Mouse (Mus musculus): ENCODE measurements at regions not wholly inside any gene's neighbourhood (a gene's known extent, or its start where the extent isn't known, plus 50 kb on each side); places are given as distances from the start of the nearest gene placed in this dataset.

DNA sequence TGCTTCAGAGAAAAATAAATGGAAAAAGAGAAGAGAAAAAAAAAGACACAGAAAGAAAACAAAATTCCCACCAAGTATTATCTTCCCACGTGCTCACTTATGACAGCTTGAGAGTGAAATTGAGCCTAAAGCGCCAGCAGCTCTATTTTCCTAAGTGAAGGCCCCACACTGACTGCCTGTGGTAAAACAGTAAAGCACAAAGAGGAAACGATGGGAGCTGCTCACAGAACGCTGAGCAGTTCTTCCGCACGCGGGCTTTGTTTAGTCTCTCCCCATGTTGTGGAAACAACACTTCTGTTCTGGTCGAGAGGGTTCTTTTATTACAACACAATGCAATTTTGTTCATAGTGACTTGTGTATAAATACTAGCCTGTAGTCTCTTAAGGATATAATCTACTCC, 465.5 kb downstream of the Psat1 start:
- no peaks in the 10 kb centered on the region for H3K36me3 ChIP-seq (ENCODE audit: control insufficient read depth, insufficient read depth)
- 57% methylated on average over 8 of the region's 8 CpGs for WGBS
- no peak overlapping the region for H3K4me2 ChIP-seq (ENCODE audit: low read depth, low read length)
- H3K4me3 ChIP-seq (ENCODE audit: low read length): no peak overlapping the region
- no peak overlapping the region for H3K9ac ChIP-seq (ENCODE audit: low read length)
- no peaks in the 10 kb centered on the region for H3K27me3 ChIP-seq (ENCODE audit: control insufficient read depth, insufficient read depth, low read length)
- ATAC-seq (replicated peaks; ENCODE audit: extremely low read depth, insufficient read depth, low FRiP score): no peak
- no peaks in the 10 kb centered on the region for H3K9me3 ChIP-seq (replicated peaks; ENCODE audit: control insufficient read depth, low read length)
- H3K4me1 ChIP-seq (ENCODE audit: control insufficient read depth, insufficient read depth, low read length): no peaks in the 10 kb centered on the region
- H3K27ac ChIP-seq (ENCODE audit: low read length): no peak overlapping the region

DNA sequence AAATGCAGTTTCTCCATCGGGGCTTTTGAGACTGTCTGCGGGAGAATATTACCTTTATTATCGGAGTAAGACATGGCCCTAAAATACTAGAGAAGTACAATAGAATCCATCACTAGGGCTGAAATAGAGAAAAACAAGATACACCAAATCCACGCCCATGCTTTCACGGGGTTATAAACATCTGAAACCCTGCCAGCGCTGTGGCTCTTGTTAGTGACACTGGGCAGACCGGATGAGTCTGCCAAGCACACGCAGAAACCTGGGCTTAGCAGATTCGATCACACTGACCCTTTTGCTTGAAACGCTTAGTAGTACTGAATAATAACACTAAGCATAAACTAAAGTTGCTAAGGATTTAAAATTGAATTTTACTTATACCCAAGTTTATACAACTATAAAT, 477.6 kb downstream of the Psat1 start:
- Histone ChIP-seq H3K36me3 (ENCODE audit: control insufficient read depth, insufficient read depth) (no peaks in the 10 kb centered on the region), H3K4me2 (ENCODE audit: low read depth, low read length) (no peak overlapping the region), H3K9me3 (replicated peaks; ENCODE audit: control insufficient read depth, low read length) (no peaks in the 10 kb centered on the region), H3K27ac (ENCODE audit: low read length) (no peak overlapping the region), H3K4me1 (ENCODE audit: control insufficient read depth, insufficient read depth, low read length) (no peaks in the 10 kb centered on the region), H3K9ac (ENCODE audit: low read length) (no peak overlapping the region), H3K27me3 (ENCODE audit: control insufficient read depth, insufficient read depth, low read length) (no peaks in the 10 kb centered on the region), H3K4me3 (ENCODE audit: low read length) (no peak overlapping the region)
- WGBS: 79% methylated on average over 10 of the region's 10 CpGs
- no peak for ATAC-seq (replicated peaks; ENCODE audit: extremely low read depth, insufficient read depth, low FRiP score)

DNA sequence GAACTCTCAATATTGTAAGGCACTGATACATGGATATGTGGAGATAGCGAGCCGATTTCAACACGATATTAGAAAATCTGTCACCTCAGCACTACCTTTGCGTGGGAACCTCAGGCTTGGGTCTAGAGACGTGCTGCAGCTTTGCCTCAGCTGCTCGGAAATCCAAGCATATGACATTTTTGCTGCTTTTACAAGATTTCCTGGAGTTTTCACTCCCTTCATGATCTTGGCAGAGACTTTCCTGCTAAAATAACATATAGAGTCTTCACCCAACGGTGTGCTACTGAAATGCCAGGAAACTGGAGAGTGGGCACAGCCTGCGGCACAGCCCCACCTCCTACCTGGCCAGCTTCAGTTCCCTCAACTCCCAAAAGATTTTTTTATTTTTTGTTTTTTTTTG, 480.4 kb downstream of the Psat1 start:
- H3K9ac ChIP-seq (ENCODE audit: low read length): no peak overlapping the region
- no peaks in the 10 kb centered on the region for H3K27me3 ChIP-seq (ENCODE audit: control insufficient read depth, insufficient read depth, low read length)
- 81% methylated on average over 8 of the region's 8 CpGs for WGBS
- H3K4me2 ChIP-seq (ENCODE audit: low read depth, low read length): no peak overlapping the region
- no peaks in the 10 kb centered on the region for H3K4me1 ChIP-seq (ENCODE audit: control insufficient read depth, insufficient read depth, low read length)
- no peak overlapping the region for H3K27ac ChIP-seq (ENCODE audit: low read length)
- no peak for ATAC-seq (replicated peaks; ENCODE audit: extremely low read depth, insufficient read depth, low FRiP score)
- H3K9me3 ChIP-seq (replicated peaks; ENCODE audit: control insufficient read depth, low read length): no peaks in the 10 kb centered on the region
- no peak overlapping the region for H3K4me3 ChIP-seq (ENCODE audit: low read length)
- no peaks in the 10 kb centered on the region for H3K36me3 ChIP-seq (ENCODE audit: control insufficient read depth, insufficient read depth)

DNA sequence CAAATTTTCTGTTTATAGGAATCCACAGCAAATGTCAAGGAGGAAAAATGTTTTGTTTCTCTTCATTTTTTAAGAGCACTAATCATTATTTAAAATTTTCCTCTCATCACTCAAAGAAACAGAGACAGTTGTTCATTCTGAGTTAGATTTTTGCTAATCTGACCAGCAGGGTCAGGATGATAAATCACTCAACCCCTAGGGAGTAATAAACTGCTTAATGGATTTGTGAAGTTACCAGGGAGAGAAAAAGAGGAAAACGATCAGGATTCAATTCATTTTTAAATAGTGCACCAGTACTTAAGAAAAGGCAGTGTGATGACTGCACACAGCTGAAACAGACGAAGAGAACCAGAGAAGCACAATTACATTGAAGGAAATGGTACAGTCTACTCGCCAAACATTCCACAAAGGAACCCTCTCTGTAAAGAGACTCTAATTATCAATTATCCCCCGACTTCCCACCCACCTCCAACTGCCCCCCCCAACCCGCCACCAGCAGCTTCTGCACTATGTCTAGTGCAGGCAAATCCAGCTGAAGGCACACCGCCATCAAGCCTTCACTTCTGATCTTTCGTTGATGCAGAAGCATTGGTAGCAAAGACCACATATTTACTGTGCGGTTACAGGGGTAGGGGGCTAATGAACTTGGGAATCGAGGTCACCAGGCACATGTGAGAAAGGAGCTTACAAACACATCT, 481.9 kb downstream of the Psat1 start:
- Histone ChIP-seq H3K36me3 (ENCODE audit: control insufficient read depth, insufficient read depth) (no peaks in the 10 kb centered on the region), H3K9ac (ENCODE audit: low read length) (no peak overlapping the region), H3K27ac (ENCODE audit: low read length) (no peak overlapping the region), H3K4me2 (ENCODE audit: low read depth, low read length) (no peak overlapping the region), H3K9me3 (replicated peaks; ENCODE audit: control insufficient read depth, low read length) (no peaks in the 10 kb centered on the region), H3K27me3 (ENCODE audit: control insufficient read depth, insufficient read depth, low read length) (no peaks in the 10 kb centered on the region), H3K4me3 (ENCODE audit: low read length) (no peak overlapping the region), H3K4me1 (ENCODE audit: control insufficient read depth, insufficient read depth, low read length) (no peaks in the 10 kb centered on the region)
- 55% methylated on average over 9 of the region's 9 CpGs for WGBS
- ATAC-seq (replicated peaks; ENCODE audit: extremely low read depth, insufficient read depth, low FRiP score): no peak

DNA sequence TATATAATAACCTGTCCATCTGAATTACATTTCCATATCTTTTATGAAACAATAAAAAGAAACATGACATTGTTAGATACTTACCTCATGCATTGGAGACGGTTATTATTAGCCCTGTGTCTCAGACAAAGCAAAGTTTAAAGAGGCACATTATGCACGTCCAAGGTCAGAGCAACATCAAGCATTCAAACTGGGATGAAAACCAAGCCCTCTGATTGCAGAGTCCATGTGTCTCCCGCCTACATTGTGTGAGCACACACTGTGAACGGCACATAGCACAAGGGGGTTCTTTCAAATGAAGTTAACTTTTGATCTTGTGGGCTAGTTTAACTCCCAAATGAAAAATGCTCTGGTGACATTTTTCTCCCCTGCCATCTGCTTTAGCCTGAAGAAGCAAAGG, 489.3 kb downstream of the Psat1 start:
- Histone ChIP-seq H3K27ac (ENCODE audit: low read length) (no peak overlapping the region), H3K27me3 (ENCODE audit: control insufficient read depth, insufficient read depth, low read length) (no peaks in the 10 kb centered on the region), H3K4me3 (ENCODE audit: low read length) (no peak overlapping the region), H3K36me3 (ENCODE audit: control insufficient read depth, insufficient read depth) (no peaks in the 10 kb centered on the region), H3K9me3 (replicated peaks; ENCODE audit: control insufficient read depth, low read length) (no peaks in the 10 kb centered on the region), H3K9ac (ENCODE audit: low read length) (no peak overlapping the region), H3K4me2 (ENCODE audit: low read depth, low read length) (no peak overlapping the region), H3K4me1 (ENCODE audit: control insufficient read depth, insufficient read depth, low read length) (peaks cover 7% of the 10 kb centered on the region; the same call in 1 of the 2 replicates)
- WGBS: 46% methylated on average over 4 of the region's 4 CpGs
- no peak; the same call in 1 of the 2 replicates for ATAC-seq (replicated peaks; ENCODE audit: extremely low read depth, insufficient read depth, low FRiP score)

DNA sequence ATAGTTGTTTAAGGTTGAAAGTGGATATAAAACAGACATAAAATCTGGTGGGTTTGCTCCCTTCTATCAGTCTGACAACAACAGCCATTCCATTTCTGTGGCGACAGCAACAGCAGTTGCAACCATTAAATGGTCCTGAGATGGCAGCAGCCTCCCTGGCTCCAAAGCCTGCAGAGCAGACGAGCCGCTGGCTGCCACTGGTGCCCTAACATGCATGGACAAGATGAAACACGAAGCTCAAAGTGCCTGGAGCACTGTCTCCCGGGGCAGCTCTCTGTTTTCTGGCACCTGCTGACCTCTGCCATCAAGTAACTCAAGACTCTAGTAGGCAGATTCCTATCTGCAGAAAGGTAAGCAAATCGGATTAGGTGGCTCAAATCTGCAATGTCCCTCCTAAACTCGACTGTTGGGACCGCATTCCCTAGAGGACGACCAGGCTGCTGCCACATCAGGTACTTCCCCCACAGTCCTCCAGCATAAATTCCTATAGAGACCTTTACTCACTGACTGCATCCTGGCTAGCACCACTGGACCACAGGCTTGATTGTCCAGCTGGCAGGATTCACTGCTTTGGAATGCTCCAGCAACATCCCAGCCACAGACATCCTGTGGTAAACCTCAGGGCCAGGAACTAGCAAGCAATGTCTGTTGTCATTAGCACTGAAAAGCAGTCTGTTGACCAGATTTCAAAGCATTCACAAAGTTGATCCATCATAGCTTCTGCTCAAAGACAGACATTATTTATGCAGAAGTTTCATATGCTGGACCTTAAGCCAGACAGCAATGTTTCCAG, 490.0 kb downstream of the Psat1 start:
- ATAC-seq (replicated peaks; ENCODE audit: extremely low read depth, insufficient read depth, low FRiP score): no peak
- Histone ChIP-seq H3K27me3 (ENCODE audit: control insufficient read depth, insufficient read depth, low read length) (no peaks in the 10 kb centered on the region), H3K9ac (ENCODE audit: low read length) (no peak overlapping the region), H3K4me2 (ENCODE audit: low read depth, low read length) (no peak overlapping the region), H3K27ac (ENCODE audit: low read length) (no peak overlapping the region), H3K9me3 (replicated peaks; ENCODE audit: control insufficient read depth, low read length) (no peaks in the 10 kb centered on the region), H3K4me3 (ENCODE audit: low read length) (no peak overlapping the region), H3K36me3 (ENCODE audit: control insufficient read depth, insufficient read depth) (no peaks in the 10 kb centered on the region), H3K4me1 (ENCODE audit: control insufficient read depth, insufficient read depth, low read length) (peaks cover 7% of the 10 kb centered on the region; the same call in 1 of the 2 replicates)
- 50% methylated on average over 9 of the region's 9 CpGs for WGBS

DNA sequence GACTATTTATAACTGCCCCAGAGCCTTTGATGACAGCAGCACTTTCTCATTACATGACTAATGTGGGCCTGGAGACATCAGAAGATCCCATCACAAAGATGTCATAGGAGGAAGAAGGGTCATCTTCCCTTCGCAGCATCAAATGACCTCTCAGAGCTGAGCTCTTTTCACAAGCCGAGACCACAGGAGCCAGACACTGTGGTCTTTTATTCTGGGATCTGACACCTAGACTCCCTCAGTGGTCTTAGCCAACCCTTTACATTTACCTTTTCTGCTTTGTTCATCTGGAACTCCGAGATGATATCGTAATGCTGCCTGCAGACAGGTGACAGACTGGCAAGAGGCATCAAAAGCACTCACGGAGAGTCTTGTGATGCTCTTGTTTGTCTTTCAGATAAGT, 498.1 kb downstream of the Psat1 start:
- no peak for ATAC-seq (replicated peaks; ENCODE audit: extremely low read depth, insufficient read depth, low FRiP score)
- no peaks in the 10 kb centered on the region for H3K9me3 ChIP-seq (replicated peaks; ENCODE audit: control insufficient read depth, low read length)
- WGBS: 27% methylated on average over 5 of the region's 5 CpGs
- H3K4me3 ChIP-seq (ENCODE audit: low read length): no peak overlapping the region
- H3K4me1 ChIP-seq (ENCODE audit: control insufficient read depth, insufficient read depth, low read length): no peaks in the 10 kb centered on the region
- no peaks in the 10 kb centered on the region for H3K27me3 ChIP-seq (ENCODE audit: control insufficient read depth, insufficient read depth, low read length)
- H3K4me2 ChIP-seq (ENCODE audit: low read depth, low read length): no peak overlapping the region
- H3K36me3 ChIP-seq (ENCODE audit: control insufficient read depth, insufficient read depth): no peaks in the 10 kb centered on the region
- H3K27ac ChIP-seq (ENCODE audit: low read length): no peak overlapping the region
- no peak overlapping the region for H3K9ac ChIP-seq (ENCODE audit: low read length)

DNA sequence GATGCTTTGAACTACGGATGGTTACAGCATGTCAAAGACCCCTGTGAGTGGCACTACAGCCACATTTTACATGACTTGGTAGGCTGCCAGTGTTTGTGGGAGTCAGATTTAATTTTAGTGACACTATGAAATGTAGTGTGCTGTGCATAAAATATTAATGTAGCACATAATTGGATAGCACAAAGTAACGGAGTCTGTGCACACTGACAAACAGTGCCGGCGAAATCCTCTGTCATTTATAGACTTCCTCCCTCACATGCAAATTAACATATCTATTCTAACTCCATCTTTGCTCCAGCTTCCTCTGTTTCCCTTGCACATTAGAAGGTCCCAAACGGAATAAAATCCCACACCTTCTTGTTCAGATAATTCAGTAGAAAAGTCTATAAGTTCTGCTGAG, 515.3 kb downstream of the Psat1 start:
- H3K4me3 ChIP-seq (ENCODE audit: low read length): no peak overlapping the region
- H3K4me2 ChIP-seq (ENCODE audit: low read depth, low read length): no peak overlapping the region
- no peak overlapping the region for H3K27ac ChIP-seq (ENCODE audit: low read length)
- WGBS: 83% methylated on average over 5 of the region's 5 CpGs
- no peaks in the 10 kb centered on the region for H3K9me3 ChIP-seq (replicated peaks; ENCODE audit: control insufficient read depth, low read length)
- no peak for ATAC-seq (replicated peaks; ENCODE audit: extremely low read depth, insufficient read depth, low FRiP score)
- no peaks in the 10 kb centered on the region for H3K4me1 ChIP-seq (ENCODE audit: control insufficient read depth, insufficient read depth, low read length)
- H3K9ac ChIP-seq (ENCODE audit: low read length): no peak overlapping the region
- H3K36me3 ChIP-seq (ENCODE audit: control insufficient read depth, insufficient read depth): no peaks in the 10 kb centered on the region
- H3K27me3 ChIP-seq (ENCODE audit: control insufficient read depth, insufficient read depth, low read length): no peaks in the 10 kb centered on the region

DNA sequence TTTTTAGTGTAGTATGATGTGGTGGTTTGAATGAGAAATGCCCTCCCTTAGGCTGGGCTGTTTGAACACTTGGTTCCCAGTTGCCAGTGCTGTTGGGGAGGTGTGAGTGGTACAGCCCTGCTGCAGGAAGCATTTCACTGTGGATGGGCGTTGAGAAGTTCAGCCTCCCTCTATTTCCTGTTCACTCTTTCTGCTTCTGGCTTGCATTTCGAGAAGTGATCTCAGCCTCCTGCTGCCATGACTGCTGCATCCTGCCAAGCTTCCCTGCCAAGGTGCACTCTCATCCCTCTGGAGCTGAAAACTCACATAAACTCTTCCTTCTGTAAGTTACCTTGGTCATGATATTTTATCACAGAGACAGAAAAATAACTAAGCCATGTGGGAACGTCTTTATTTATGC, 525.8 kb downstream of the Psat1 start:
- Histone ChIP-seq H3K27me3 (ENCODE audit: control insufficient read depth, insufficient read depth, low read length) (no peaks in the 10 kb centered on the region), H3K4me3 (ENCODE audit: low read length) (no peak overlapping the region), H3K36me3 (ENCODE audit: control insufficient read depth, insufficient read depth) (no peaks in the 10 kb centered on the region), H3K4me1 (ENCODE audit: control insufficient read depth, insufficient read depth, low read length) (no peaks in the 10 kb centered on the region), H3K9ac (ENCODE audit: low read length) (no peak overlapping the region), H3K9me3 (replicated peaks; ENCODE audit: control insufficient read depth, low read length) (no peaks in the 10 kb centered on the region), H3K4me2 (ENCODE audit: low read depth, low read length) (no peak overlapping the region), H3K27ac (ENCODE audit: low read length) (no peak overlapping the region)
- 42% methylated on average over 3 of the region's 3 CpGs for WGBS
- no peak for ATAC-seq (replicated peaks; ENCODE audit: extremely low read depth, insufficient read depth, low FRiP score)
